Mouse (Mus musculus) limb, embryonic 12.5 days (tissue): ENCODE results near the gene Rabl6. TPM values are rescaled to one million over a fixed set of nuclear protein-coding genes. Genes with fewer than 3 reads are reported as not detected.

Experiments used
- ATAC-seq: fragments of 200-750 bp; cut with Nextera tagmentation; 2 replicates; pipeline ENCODE4 v1.8.0; 2017; ENCODE audit warnings: low read depth, moderate TSS enrichment; ENCODE audit not compliant: insufficient number of reproducible peaks, insufficient read depth, low FRiP score, low TSS enrichment
- H3K27ac ChIP-seq: fragments of 300-500 bp; sonication (generic); 2 replicates; pipeline ENCODE4 v1.5.1; 2016; ENCODE audit warnings: mild to moderate bottlenecking, moderate library complexity
- H3K27me3 ChIP-seq: fragments of 300-500 bp; sonication (generic); 2 replicates; pipeline ENCODE4 v1.6.1; 2016; ENCODE audit warnings: mild to moderate bottlenecking, moderate library complexity
- H3K36me3 ChIP-seq: fragments of 300-500 bp; sonication (generic); 2 replicates; pipeline ENCODE4 v1.6.1; 2016; ENCODE audit warnings: mild to moderate bottlenecking, moderate library complexity
- H3K4me1 ChIP-seq: fragments of 300-500 bp; sonication (generic); replicated peaks from 2 replicates; pipeline ENCODE4 v1.6.1; 2016
- H3K4me2 ChIP-seq: fragments of 300-500 bp; sonication (generic); 2 replicates; pipeline ENCODE4 v1.6.1; 2016; ENCODE audit warnings: mild to moderate bottlenecking, moderate library complexity
- H3K4me3 ChIP-seq: fragments of 300-500 bp; sonication (generic); replicated peaks from 2 replicates; pipeline ENCODE4 v1.5.1; 2016; ENCODE audit warnings: mild to moderate bottlenecking
- H3K9ac ChIP-seq: fragments of 300-500 bp; sonication (generic); replicated peaks from 2 replicates; pipeline ENCODE4 v1.6.1; 2016; ENCODE audit warnings: mild to moderate bottlenecking, moderate library complexity
- H3K9me3 ChIP-seq: fragments of 300-500 bp; sonication (generic); 2 replicates; pipeline ENCODE4 v1.6.1; 2016; ENCODE audit warnings: mild to moderate bottlenecking, moderate library complexity
- WGBS: fragments of 180-500 bp; shearing (Covaris S2); methylation state at CpG from one replicate; pipeline ENCODE4 v1.1.7; 2016; 5-methylcytosine and 5-hydroxymethylcytosine counted together
- polyA plus RNA-seq: library from polyadenylated mRNA; unstranded; fragments of >200 nt; fragmentation: Nextera tagmentation; extraction: Ambion mirVana; gene quantifications from 2 replicates; pipeline ENCODE4 v1.2.1, GENCODE M21; 2016

The Rabl6 gene
- polyA plus RNA-seq, 1 experiment from 2014 or later: 81.3 TPM

DNA sequence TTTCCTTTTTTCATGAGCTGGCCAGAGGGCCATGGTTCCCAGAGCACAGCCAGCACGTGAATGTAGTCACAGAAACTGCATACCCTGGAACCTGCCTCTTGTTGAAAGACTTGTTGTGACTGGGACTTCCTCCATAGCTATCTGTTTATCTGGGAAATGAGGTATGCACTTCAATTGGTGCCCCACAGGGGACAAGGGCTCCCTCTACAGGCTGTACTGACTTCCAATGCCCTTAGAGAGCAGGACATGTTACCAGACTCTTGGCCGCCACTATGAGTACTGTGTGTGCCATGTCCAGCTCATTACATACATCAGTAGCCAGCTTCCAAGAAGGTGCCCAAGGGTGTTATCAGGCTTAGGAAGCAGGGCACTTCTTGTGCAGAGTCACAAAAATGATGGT lies 16.5 kb downstream of the Rabl6 start:
- Histone ChIP-seq H3K9ac (no peak overlapping the region), H3K27me3 (no peaks in the 10 kb centered on the region), H3K36me3 (peaks cover 95% of the 10 kb centered on the region), H3K4me1 (no peaks in the 10 kb centered on the region), H3K9me3 (no peaks in the 10 kb centered on the region), H3K27ac (no peak overlapping the region), H3K4me2 (no peak overlapping the region), H3K4me3 (no peak overlapping the region)
- 95% methylated on average over 2 of the region's 2 CpGs for WGBS
- ATAC-seq: no peak

DNA sequence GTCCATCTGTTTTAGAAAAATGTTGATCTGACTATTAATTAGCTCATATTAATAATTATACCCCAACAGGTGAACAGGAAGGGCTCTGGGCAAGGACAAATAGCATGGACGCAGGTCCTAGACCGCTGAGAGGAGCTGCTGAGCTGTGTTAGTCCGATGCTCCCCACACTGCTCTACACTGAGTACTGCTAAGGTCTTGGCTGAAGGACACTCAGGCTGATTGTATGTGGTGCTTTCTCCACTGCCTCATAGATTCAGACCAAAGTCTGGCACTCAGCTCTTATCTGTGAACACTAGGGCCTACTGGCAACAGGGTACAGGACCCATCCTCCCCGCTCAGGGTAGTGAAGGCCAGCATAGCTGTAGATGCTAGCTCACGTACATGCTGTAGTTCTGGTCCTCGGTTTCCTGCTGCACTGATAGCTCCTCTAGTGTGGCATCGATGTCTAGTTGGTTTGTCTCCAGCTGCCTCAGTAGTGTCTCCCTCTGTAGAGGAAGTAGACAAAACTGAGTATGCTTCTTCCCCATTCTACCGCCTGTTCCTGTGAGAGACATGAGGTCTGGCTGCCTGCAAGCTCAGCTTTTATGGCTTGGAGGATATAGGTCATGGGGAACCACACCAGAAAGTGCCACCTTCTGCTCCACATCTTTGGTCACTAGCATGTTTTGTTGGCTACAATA lies 20.0 kb downstream of the Rabl6 start:
- Histone ChIP-seq H3K27me3 (no peaks in the 10 kb centered on the region), H3K4me3 (no peak overlapping the region), H3K9me3 (no peaks in the 10 kb centered on the region), H3K4me2 (no peak overlapping the region), H3K36me3 (peaks cover 98% of the 10 kb centered on the region), H3K9ac (no peak overlapping the region), H3K4me1 (peaks cover 3% of the 10 kb centered on the region; the same call in 1 of the 2 replicates), H3K27ac (no peak overlapping the region)
- ATAC-seq: no peak
- WGBS: 95% methylated on average over 8 of the region's 8 CpGs

DNA sequence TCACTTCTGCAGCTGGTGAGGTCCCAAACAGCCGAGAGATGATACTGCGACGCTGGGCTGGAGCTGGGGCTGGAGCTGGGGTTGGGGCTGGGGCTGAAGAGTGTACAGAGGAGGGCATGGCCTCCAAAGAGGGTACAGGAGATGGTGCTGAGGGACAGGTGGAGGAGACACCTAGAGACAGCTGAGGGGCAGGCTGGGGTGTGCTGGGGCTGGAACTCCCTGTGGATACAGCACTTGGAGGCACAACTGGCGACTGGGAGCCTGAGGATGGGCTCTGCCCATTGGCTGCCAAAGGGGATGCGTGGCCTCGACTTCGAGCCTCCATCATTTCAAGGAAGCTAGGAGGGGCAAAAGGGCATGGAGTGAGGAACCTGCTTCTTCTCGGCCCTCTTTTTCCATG lies 21.0 kb downstream of the Rabl6 start:
- WGBS: 93% methylated on average over 8 of the region's 8 CpGs
- H3K4me1 ChIP-seq: peaks cover 14% of the 10 kb centered on the region

DNA sequence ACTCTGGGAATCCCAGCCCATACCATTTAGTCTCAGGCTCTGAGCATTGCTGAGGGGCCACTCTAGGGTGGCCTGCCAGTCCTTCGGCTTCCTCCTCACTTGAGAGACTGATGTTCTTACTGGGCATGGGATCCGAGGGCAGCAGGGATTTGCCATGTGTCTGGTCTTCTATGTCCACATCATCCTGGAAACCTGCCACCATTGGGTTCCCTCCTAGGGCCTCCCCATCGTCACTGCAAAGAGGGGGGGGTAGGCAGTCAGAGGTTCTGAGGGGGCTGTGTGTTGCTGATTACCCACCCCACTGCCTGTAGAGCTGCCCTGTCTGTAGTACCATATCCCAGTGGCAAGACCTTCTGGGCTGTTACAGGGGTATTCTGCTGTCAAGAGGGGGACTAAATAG lies 22.7 kb downstream of the Rabl6 start:
- WGBS: 91% methylated on average over 3 of the region's 3 CpGs
- no peaks in the 10 kb centered on the region for H3K9me3 ChIP-seq
- ATAC-seq: no peak
- H3K4me3 ChIP-seq: no peak overlapping the region
- peaks cover 78% of the 10 kb centered on the region for H3K36me3 ChIP-seq
- H3K27ac ChIP-seq: no peak overlapping the region
- H3K4me2 ChIP-seq: no peak overlapping the region
- H3K9ac ChIP-seq: no peak overlapping the region
- peaks cover 7% of the 10 kb centered on the region for H3K27me3 ChIP-seq
- H3K4me1 ChIP-seq: peaks cover 28% of the 10 kb centered on the region

More for the DNA sequence above, 21.0 kb downstream of the Rabl6 start:
- no peaks in the 10 kb centered on the region for H3K27me3 ChIP-seq
- H3K9me3 ChIP-seq: no peaks in the 10 kb centered on the region
- no peak overlapping the region for H3K4me2 ChIP-seq
- peaks cover 95% of the 10 kb centered on the region for H3K36me3 ChIP-seq
- H3K9ac ChIP-seq: no peak overlapping the region
- no peak overlapping the region for H3K27ac ChIP-seq
- no peak overlapping the region for H3K4me3 ChIP-seq
- ATAC-seq: no peak

DNA sequence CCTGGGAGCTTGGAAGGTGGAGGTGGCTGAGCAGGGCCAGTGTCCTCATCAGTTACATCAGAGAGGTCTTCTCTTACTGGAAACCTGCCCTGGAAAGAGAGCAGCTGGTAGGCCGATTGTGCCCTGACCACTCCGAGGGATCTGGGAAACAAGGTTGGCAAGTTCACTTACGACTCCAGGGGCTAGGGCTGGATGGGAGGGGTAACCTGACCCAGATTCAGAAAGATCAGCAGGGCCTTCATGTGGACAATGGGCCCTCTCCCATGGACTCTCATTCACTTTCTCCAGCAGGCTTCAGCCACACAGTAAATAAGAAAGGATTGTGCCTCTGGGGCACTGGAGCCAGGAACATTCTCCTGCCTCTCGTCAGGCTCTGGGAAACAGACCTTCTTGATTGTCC lies 23.5 kb downstream of the Rabl6 start:
- Histone ChIP-seq H3K9me3 (no peaks in the 10 kb centered on the region), H3K36me3 (peaks cover 71% of the 10 kb centered on the region), H3K27ac (no peak overlapping the region), H3K9ac (no peak overlapping the region), H3K4me2 (no peak overlapping the region), H3K4me1 (peaks cover 33% of the 10 kb centered on the region), H3K27me3 (peaks cover 15% of the 10 kb centered on the region), H3K4me3 (no peak overlapping the region)
- no peak for ATAC-seq
- WGBS: 91% methylated on average over 4 of the region's 4 CpGs

DNA sequence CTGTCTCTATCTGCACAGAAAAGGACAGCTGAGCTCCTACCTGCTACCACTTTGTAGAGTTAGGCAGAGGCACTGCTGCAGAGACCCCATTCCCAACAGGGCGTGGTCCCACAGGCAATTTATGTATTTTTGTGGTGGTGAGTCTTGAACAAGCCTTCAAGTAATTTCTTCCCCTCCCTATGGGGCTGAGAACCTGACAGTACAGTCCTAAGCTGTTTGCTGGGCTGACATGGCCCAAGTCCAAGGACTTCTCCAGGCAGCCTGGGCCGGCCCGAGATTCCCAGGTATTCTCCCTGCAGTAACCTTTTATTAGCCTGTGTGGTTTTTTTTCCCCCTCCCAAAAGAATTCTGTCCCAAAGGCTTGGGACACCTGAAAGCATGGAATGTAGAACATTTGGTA lies 24.2 kb downstream of the Rabl6 start:
- Histone ChIP-seq H3K9me3 (no peaks in the 10 kb centered on the region), H3K27me3 (peaks cover 22% of the 10 kb centered on the region), H3K27ac (no peak overlapping the region), H3K4me3 (no peak overlapping the region), H3K36me3 (peaks cover 64% of the 10 kb centered on the region), H3K9ac (no peak overlapping the region), H3K4me2 (no peak overlapping the region), H3K4me1 (peaks cover 40% of the 10 kb centered on the region)
- 90% methylated on average over 3 of the region's 3 CpGs for whole genome bisulfite sequencing
- ATAC-seq: no peak

DNA sequence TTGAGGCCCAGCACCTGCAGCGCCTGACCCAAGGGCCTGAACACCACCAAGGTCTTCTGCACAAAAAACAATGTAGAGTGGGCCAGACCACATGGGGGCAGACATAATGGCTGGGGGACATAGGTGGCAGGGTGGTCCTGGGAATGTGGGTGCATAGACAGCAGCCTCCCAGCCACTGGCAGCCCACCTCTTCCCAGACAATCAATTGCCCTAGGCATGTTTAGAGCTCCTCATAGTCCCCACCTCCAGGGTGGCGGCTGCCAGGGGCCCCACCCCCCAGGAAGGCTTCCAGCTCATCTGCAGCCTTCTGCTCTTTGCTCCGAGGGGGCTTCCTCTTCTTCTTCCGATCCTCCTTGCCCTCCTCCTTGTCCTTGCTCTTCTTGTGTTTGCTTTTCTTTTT lies 24.8 kb downstream of the Rabl6 start:
- peaks cover 58% of the 10 kb centered on the region for H3K36me3 ChIP-seq
- H3K9me3 ChIP-seq: no peaks in the 10 kb centered on the region
- no peak overlapping the region for H3K4me3 ChIP-seq
- no peak overlapping the region for H3K27ac ChIP-seq
- H3K4me2 ChIP-seq: no peak overlapping the region
- 79% methylated on average over 4 of the region's 4 CpGs for WGBS
- no peak overlapping the region for H3K9ac ChIP-seq
- peaks cover 45% of the 10 kb centered on the region for H3K4me1 ChIP-seq
- no peak for ATAC-seq
- H3K27me3 ChIP-seq: peaks cover 28% of the 10 kb centered on the region

DNA sequence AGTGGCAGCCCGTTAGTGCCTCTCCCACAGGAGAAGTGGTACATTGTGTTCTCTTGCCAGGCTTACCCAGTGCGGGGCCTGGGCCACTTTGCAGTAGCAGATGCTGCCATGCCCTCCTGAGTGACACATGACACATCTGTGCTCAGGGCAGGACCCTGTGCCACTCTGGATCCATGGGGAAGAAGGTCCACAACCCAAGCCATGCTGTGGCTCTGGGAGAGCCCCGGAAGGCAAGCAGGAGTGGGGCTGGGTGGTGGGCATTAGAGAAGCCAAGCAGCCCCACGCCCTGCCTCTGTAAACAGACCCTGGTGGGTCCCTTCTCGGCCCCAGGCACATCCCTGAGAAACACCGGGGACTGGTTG lies 25.2 kb downstream of the Rabl6 start:
- 81% methylated on average over 6 of the region's 6 CpGs for WGBS
- peaks cover 53% of the 10 kb centered on the region for H3K36me3 ChIP-seq
- no peaks in the 10 kb centered on the region for H3K9me3 ChIP-seq
- ATAC-seq: no peak
- peaks cover 50% of the 10 kb centered on the region for H3K4me1 ChIP-seq
- H3K4me3 ChIP-seq: no peak overlapping the region
- peaks cover 32% of the 10 kb centered on the region for H3K27me3 ChIP-seq
- no peak overlapping the region for H3K27ac ChIP-seq
- H3K4me2 ChIP-seq: no peak overlapping the region
- H3K9ac ChIP-seq: peak overlapping the region; percentile 27; the same call in 1 of the 2 replicates

DNA sequence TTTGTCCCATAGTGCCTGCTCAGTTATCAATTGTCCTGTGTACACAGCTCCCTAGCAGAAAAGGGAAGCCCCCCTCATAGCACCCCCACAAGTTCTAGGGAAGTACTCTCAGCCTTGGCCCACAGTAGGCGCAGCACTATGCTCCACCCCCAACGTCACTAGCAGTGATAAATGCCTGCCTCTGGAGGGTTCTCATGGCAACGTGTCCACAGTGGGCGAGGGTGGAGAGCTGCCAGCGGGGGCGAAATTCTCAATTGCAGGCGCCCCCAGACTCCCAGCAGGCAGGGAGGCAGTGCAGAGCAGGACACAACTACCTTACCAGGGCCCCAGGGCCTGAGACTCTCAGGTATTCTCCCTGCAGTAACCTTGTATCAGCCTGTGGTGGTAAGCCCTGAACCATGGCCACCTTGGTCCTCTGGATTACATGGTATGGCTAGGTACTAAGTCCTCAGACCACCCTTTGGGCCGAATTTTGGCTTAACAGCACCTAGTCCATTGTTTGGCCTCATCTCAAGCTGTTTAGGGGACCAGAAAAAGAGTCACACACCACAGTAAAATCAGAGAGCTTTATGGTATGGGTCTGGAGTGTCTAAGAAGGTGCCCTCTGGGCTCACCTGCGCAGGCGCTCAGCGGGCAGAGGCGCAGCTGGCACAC lies 25.7 kb downstream of the Rabl6 start:
- Histone ChIP-seq H3K9me3 (no peaks in the 10 kb centered on the region), H3K4me2 (no peak overlapping the region), H3K27me3 (peaks cover 38% of the 10 kb centered on the region), H3K9ac (peak overlapping the region; percentile 27; the same call in 1 of the 2 replicates), H3K36me3 (peaks cover 48% of the 10 kb centered on the region), H3K27ac (no peak overlapping the region), H3K4me3 (no peak overlapping the region), H3K4me1 (peaks cover 55% of the 10 kb centered on the region)
- no peak for ATAC-seq
- 61% methylated on average over 12 of the region's 12 CpGs for WGBS

DNA sequence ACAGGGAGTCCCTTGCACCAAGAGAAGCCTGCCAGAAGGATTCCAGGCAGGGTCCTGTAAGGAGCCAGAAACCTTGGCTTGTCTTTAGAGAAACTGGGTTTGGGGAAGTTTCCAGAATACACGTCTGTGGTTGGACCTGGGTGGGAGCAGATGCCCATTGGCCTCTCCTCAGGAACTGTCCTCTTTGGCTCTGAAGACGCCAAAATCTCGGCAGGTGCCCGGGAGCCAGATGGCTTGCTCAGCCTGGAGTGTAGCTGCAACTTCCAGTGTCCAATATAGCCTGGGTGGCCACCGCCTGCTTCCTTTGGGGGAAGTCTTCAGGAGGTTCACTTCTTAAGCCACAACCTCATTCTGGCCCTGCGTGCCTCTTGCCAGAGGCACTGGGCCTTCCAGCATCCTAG lies 26.4 kb downstream of the Rabl6 start:
- peaks cover 44% of the 10 kb centered on the region for H3K27me3 ChIP-seq
- no peak overlapping the region for H3K4me3 ChIP-seq
- no peak overlapping the region for H3K9ac ChIP-seq
- H3K4me2 ChIP-seq: peak overlapping the region; percentile 61
- no peak for ATAC-seq
- WGBS: 36% methylated on average over 6 of the region's 6 CpGs
- peaks cover 61% of the 10 kb centered on the region for H3K4me1 ChIP-seq
- H3K27ac ChIP-seq: no peak overlapping the region
- H3K9me3 ChIP-seq: no peaks in the 10 kb centered on the region
- H3K36me3 ChIP-seq: peaks cover 41% of the 10 kb centered on the region

DNA sequence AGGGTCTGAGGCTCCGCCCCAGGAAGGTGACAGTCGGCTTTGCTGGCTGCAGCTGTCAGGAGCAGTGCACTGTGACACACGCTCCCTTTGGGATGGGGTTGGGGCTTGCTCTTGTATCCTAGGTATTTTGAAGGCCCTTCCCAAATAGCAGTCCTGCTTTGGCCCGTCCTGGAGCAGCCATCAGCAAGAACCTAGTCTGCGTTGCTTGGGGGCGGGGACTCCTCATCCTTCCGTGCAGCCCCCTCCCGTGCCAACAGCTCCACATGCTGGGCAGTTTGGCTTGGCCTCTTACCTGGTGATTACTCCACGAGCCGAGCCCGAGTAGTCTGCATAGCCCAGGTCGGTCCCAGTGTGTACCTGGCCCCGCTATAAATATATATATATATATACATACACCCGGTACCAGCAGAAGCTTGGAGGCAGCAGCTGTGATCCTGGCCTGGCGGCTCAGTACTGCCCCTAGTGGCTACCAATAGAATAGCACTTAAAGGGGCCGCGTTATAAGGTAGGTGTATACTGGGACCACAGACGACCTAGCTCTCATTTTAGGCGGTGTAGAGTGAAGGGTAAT lies 26.9 kb downstream of the Rabl6 start, which contains the start of gene Ajm1:
Gene Ajm1, minus strand, starts transcription at position 464 of the 571 bp plus-strand sequence.
- Histone ChIP-seq H3K4me1 (peaks cover 61% of the 10 kb centered on the region), H3K4me2 (peak within 1 kb of the TSS; percentile 61), H3K27me3 (peaks cover 50% of the 10 kb centered on the region), H3K4me3 (peak within 1 kb of the TSS; percentile 31), H3K9ac (no peak within 1 kb of the TSS), H3K27ac (no peak within 1 kb of the TSS), H3K36me3 (peaks cover 36% of the 10 kb centered on the region), H3K9me3 (no peaks in the 10 kb centered on the region)
- 7% methylated on average over 19 of the region's 19 CpGs for WGBS
- ATAC-seq: peak; percentile 66
